Mouse (Mus musculus) spleen, adult 2 months (tissue): Measurements from ENCODE around the gene Aqp2. TPM values are rescaled to one million over a fixed set of nuclear protein-coding genes. Genes with fewer than 3 reads are reported as not detected.

Experiments used
- DNase-seq, 2 experiments: peaks; one replicate each; pipeline versions ENCODE4 v3.0.0 to v3.0.0-alpha.2; 2012 to 2021; ENCODE audit warnings: low spot score in 2 of 2, low read depth in 1 of 2
- H3K27ac ChIP-seq: fragments of 200-500 bp; 2 replicates; pipeline ENCODE4 v1.5.1; 2012; ENCODE audit warnings: low read length, inconsistent platforms; ENCODE audit not compliant: insufficient read depth
- H3K27me3 ChIP-seq: fragments of 200-500 bp; 2 replicates; pipeline ENCODE4 v1.6.1; 2012; ENCODE audit warnings: mild to moderate bottlenecking, moderate library complexity, low read length, inconsistent platforms; ENCODE audit not compliant: control insufficient read depth, insufficient read depth
- H3K36me3 ChIP-seq: fragments of 200-500 bp; 2 replicates; pipeline ENCODE4 v1.6.1; 2012; ENCODE audit warnings: mild to moderate bottlenecking, low read length, inconsistent platforms; ENCODE audit not compliant: control insufficient read depth, insufficient read depth
- H3K4me1 ChIP-seq: fragments of 200-500 bp; 2 replicates; pipeline ENCODE4 v1.6.1; 2011; ENCODE audit warnings: inconsistent platforms; ENCODE audit not compliant: control insufficient read depth, insufficient read depth, insufficient read length
- H3K4me3 ChIP-seq: fragments of 200-500 bp; 2 replicates; pipeline ENCODE4 v1.5.1; 2011; ENCODE audit warnings: mild to moderate bottlenecking, inconsistent platforms; ENCODE audit not compliant: insufficient read depth, insufficient read length; ENCODE audit errors: extremely low read depth
- CTCF ChIP-seq: fragments of 200-500 bp; IDR thresholded peaks from 2 replicates; pipeline ENCODE4 v1.5.1; 2011; ENCODE audit warnings: mild to moderate bottlenecking, inconsistent platforms; ENCODE audit not compliant: insufficient read depth, insufficient read length, insufficient replicate concordance; ENCODE audit errors: extremely low read depth
- POLR2A ChIP-seq: fragments of 200-500 bp; IDR thresholded peaks from 2 replicates; pipeline ENCODE4 v1.6.1; 2011; ENCODE audit warnings: low read depth, low read length, inconsistent platforms
- WGBS: fragments of 180-500 bp; shearing (Covaris S2); methylation state at CpG from one replicate; pipeline ENCODE4 v1.1.7; 2018; 5-methylcytosine and 5-hydroxymethylcytosine counted together
- polyA plus RNA-seq: library from polyadenylated mRNA; depleted of rRNA; stranded (reverse); fragments of >200 nt; gene quantifications from 2 replicates; pipeline ENCODE4 v1.2.3, GENCODE M21; 2012

The Aqp2 gene
- polyA plus RNA-seq, 1 experiment, result 0.05 TPM

GRCm38 (mm10) chr15:99568682-99569081 lies 10.2 kb upstream of the Aqp2 start:
- H3K27me3 ChIP-seq, result no peaks in the 10 kb centered on the region
- WGBS, result 84% methylated on average over 6 of the region's 6 CpGs
- no peaks in the 10 kb centered on the region for H3K4me1 ChIP-seq
- H3K36me3 ChIP-seq, result no peaks in the 10 kb centered on the region
- no peak for DNase-seq
- no peak overlapping the region for H3K4me3 ChIP-seq
- H3K27ac ChIP-seq, result no peak overlapping the region
- TF ChIP-seq POLR2A (no peak), CTCF (no peak)

- Histone ChIP-seq H3K36me3 (no peaks in the 10 kb centered on the region), H3K27ac (no peak overlapping the region), H3K27me3 (no peaks in the 10 kb centered on the region), H3K4me1 (no peaks in the 10 kb centered on the region), H3K4me3 (no peak overlapping the region)
- WGBS, result 85% methylated on average over 10 of the region's 10 CpGs
- no peak for TF ChIP-seq POLR2A
- no peak for DNase-seq
These were observed 9.7 kb upstream of the Aqp2 start for GRCm38 (mm10) chr15:99569123-99569522.

- Histone ChIP-seq H3K27me3 (peaks cover 14% of the 10 kb centered on the region), H3K27ac (no peak overlapping the region)
These were observed 4.8 kb downstream of the Aqp2 start for GRCm38 (mm10) chr15:99583463-99584344.

GRCm38 (mm10) chr15:99584407-99585202 lies 5.8 kb downstream of the Aqp2 start:
- no peak for DNase-seq
- 5% methylated on average over 24 of the region's 24 CpGs for WGBS
- H3K27ac ChIP-seq, result no peak overlapping the region
- no peak for TF ChIP-seq POLR2A
- TF ChIP-seq CTCF, result no peak
- no peak overlapping the region for H3K4me3 ChIP-seq
- no peaks in the 10 kb centered on the region for H3K36me3 ChIP-seq
- peaks cover 14% of the 10 kb centered on the region for H3K27me3 ChIP-seq
- H3K4me1 ChIP-seq, result no peaks in the 10 kb centered on the region

More at GRCm38 (mm10) chr15:99583463-99584344, 4.8 kb downstream of the Aqp2 start:
- H3K4me1 ChIP-seq, result no peaks in the 10 kb centered on the region
- no peak for DNase-seq
- H3K4me3 ChIP-seq, result no peak overlapping the region
- no peaks in the 10 kb centered on the region for H3K36me3 ChIP-seq
- TF ChIP-seq POLR2A (no peak), CTCF (no peak)
- 6% methylated on average over 53 of the region's 54 CpGs for WGBS

- no peak for TF ChIP-seq POLR2A
- TF ChIP-seq CTCF, result no peak
- DNase-seq, result no peak
- no peak overlapping the region for H3K4me3 ChIP-seq
- H3K36me3 ChIP-seq, result no peaks in the 10 kb centered on the region
- H3K27ac ChIP-seq, result no peak overlapping the region
- H3K27me3 ChIP-seq, result peaks cover 20% of the 10 kb centered on the region
- 70% methylated on average over 6 of the region's 6 CpGs for WGBS
- no peaks in the 10 kb centered on the region; the same call in 1 of the 2 replicates for H3K4me1 ChIP-seq
These were observed 6.9 kb downstream of the Aqp2 start for GRCm38 (mm10) chr15:99585741-99586140.

GRCm38 (mm10) chr15:99586525-99586924 lies 7.7 kb downstream of the Aqp2 start:
- no peaks in the 10 kb centered on the region for H3K36me3 ChIP-seq
- DNase-seq, result no peak
- peaks cover 26% of the 10 kb centered on the region for H3K27me3 ChIP-seq

More at GRCm38 (mm10) chr15:99586525-99586924, 7.7 kb downstream of the Aqp2 start:
- WGBS, result 88% methylated on average over 3 of the region's 3 CpGs
- Histone ChIP-seq H3K4me1 (no peaks in the 10 kb centered on the region; the same call in 1 of the 2 replicates), H3K27ac (no peak overlapping the region), H3K4me3 (no peak overlapping the region)
- no peak for TF ChIP-seq POLR2A
- no peak for TF ChIP-seq CTCF
